Mouse (Mus musculus) MEL (cell line): Measurements from ENCODE around the gene Gtsf1l. TPM values are rescaled to one million over a fixed set of nuclear protein-coding genes. Genes with fewer than 3 reads are reported as not detected.

Experiments used
- DNase-seq: peaks from one replicate; pipeline ENCODE4 v3.0.0; 2011; ENCODE audit warnings: low read depth, low spot score
- H3K27ac ChIP-seq: 2 replicates; pipeline ENCODE4 v1.5.1; 2012; ENCODE audit warnings: low read depth, mild to moderate bottlenecking, control low read depth, low read length, moderate library complexity; ENCODE audit not compliant: control insufficient read depth
- H3K27me3 ChIP-seq, 2 experiments: fragments of 150-350 bp in 1 of 2; sonication (generic) in 1 of 2; 2 replicates each; pipeline ENCODE4 v1.6.1; 2012; ENCODE audit warnings: low read length in 2 of 2, mild to moderate bottlenecking in 2 of 2, improper control_type of control experiment in 1 of 2, moderate library complexity in 1 of 2; ENCODE audit not compliant: insufficient read depth in 2 of 2, control insufficient read depth in 1 of 2
- H3K36me3 ChIP-seq, 2 experiments: 2 replicates each; pipeline ENCODE4 v1.6.1; 2012 to 2014; ENCODE audit warnings: low read length in 2 of 2, improper control_type of control experiment in 1 of 2, inconsistent platforms in 1 of 2, mild to moderate bottlenecking in 1 of 2; ENCODE audit not compliant: insufficient read depth in 2 of 2, control insufficient read depth in 1 of 2
- H3K4me1 ChIP-seq, 2 experiments: fragments of 150-350 bp in 1 of 2; sonication (generic) in 1 of 2; 2 replicates each; pipeline ENCODE4 v1.6.1; 2012; ENCODE audit warnings: low read length in 2 of 2, improper control_type of control experiment in 1 of 2, mild to moderate bottlenecking in 1 of 2; ENCODE audit not compliant: insufficient read depth in 2 of 2, control insufficient read depth in 1 of 2
- H3K4me3 ChIP-seq, 2 experiments: fragments of 150-350 bp in 1 of 2; sonication (generic) in 1 of 2; 2 replicates each; pipeline ENCODE4 v1.5.1; 2012; ENCODE audit warnings: low read depth in 2 of 2, low read length in 2 of 2, mild to moderate bottlenecking in 2 of 2, moderate library complexity in 2 of 2, control low read depth in 1 of 2, improper control_type of control experiment in 1 of 2; ENCODE audit not compliant: control insufficient read depth in 1 of 2, insufficient read depth in 1 of 2
- H3K79me2 ChIP-seq: 2 replicates; pipeline ENCODE4 v1.6.1; 2012; ENCODE audit warnings: mild to moderate bottlenecking, low read length, moderate library complexity; ENCODE audit not compliant: control insufficient read depth, poor library complexity, insufficient read depth
- H3K9ac ChIP-seq: 2 replicates; pipeline ENCODE4 v1.6.1; 2012; ENCODE audit warnings: low read depth, mild to moderate bottlenecking, control low read depth, low read length, moderate library complexity; ENCODE audit not compliant: control insufficient read depth, poor library complexity, severe bottlenecking
- H3K9me3 ChIP-seq: fragments of 150-350 bp; sonication (generic); replicated peaks from 2 replicates; pipeline ENCODE4 v1.6.1; 2012; ENCODE audit warnings: mild to moderate bottlenecking, low read length, improper control_type of control experiment, moderate library complexity; ENCODE audit not compliant: insufficient read depth
- BHLHE40 ChIP-seq: IDR thresholded peaks from 2 replicates; pipeline ENCODE4 v1.6.1; 2012; ENCODE audit warnings: low read depth, mild to moderate bottlenecking, inconsistent platforms, low read length, improper control_type of control experiment, borderline replicate concordance
- CHD1 ChIP-seq: IDR thresholded peaks from 2 replicates; pipeline ENCODE4 v1.6.1; 2012; ENCODE audit warnings: low read depth, mild to moderate bottlenecking, inconsistent platforms, low read length, improper control_type of control experiment
- CTCF ChIP-seq, 3 experiments: IDR thresholded peaks in 2 of 3; conservative IDR thresholded peaks in 1 of 3; 2 replicates each; pipeline ENCODE4 v1.5.1; 2011 to 2012; ENCODE audit warnings: low read length in 3 of 3, low read depth in 2 of 3, mild to moderate bottlenecking in 2 of 3, improper control_type of control experiment in 1 of 3, inconsistent platforms in 1 of 3, mixed read lengths in 1 of 3, moderate library complexity in 1 of 3; ENCODE audit not compliant: control insufficient read depth in 1 of 3, insufficient read depth in 1 of 3, poor library complexity in 1 of 3, severe bottlenecking in 1 of 3
- ELF1 ChIP-seq: IDR thresholded peaks from 2 replicates; pipeline ENCODE4 v1.6.1; 2014; ENCODE audit warnings: low read depth, mild to moderate bottlenecking, inconsistent platforms, low read length, improper control_type of control experiment, moderate library complexity
- HCFC1 ChIP-seq: IDR thresholded peaks from 2 replicates; pipeline ENCODE4 v1.6.1; 2012; ENCODE audit warnings: low read depth, mild to moderate bottlenecking, inconsistent platforms, low read length, improper control_type of control experiment, moderate library complexity
- JUND ChIP-seq: IDR thresholded peaks from 2 replicates; pipeline ENCODE4 v1.6.1; 2011; ENCODE audit warnings: low read depth, mild to moderate bottlenecking, improper control_type of control experiment, low read length
- KAT2A ChIP-seq: conservative IDR thresholded peaks from 2 replicates; pipeline ENCODE4 v1.6.1; 2012; ENCODE audit warnings: low read depth, low read length, improper control_type of control experiment, inconsistent platforms
- MAFK ChIP-seq: IDR thresholded peaks from 2 replicates; pipeline ENCODE4 v1.6.1; 2011; ENCODE audit warnings: low read depth, mild to moderate bottlenecking, low read length, improper control_type of control experiment, borderline replicate concordance
- MAX ChIP-seq: IDR thresholded peaks from 2 replicates; pipeline ENCODE4 v1.6.1; 2011; ENCODE audit warnings: low read length, improper control_type of control experiment
- MAZ ChIP-seq: IDR thresholded peaks from 2 replicates; pipeline ENCODE4 v1.6.1; 2012; ENCODE audit warnings: low read depth, mild to moderate bottlenecking, inconsistent platforms, low read length, improper control_type of control experiment
- MEF2A ChIP-seq: IDR thresholded peaks from 2 replicates; pipeline ENCODE4 v1.6.1; 2014; ENCODE audit warnings: low read depth, mild to moderate bottlenecking, inconsistent platforms, low read length, improper control_type of control experiment; ENCODE audit not compliant: poor library complexity, insufficient replicate concordance, severe bottlenecking; ENCODE audit errors: extremely low read depth
- MXI1 ChIP-seq: IDR thresholded peaks from 2 replicates; pipeline ENCODE4 v1.6.1; 2011; ENCODE audit warnings: mild to moderate bottlenecking, low read depth, low read length, improper control_type of control experiment
- MYB ChIP-seq: IDR thresholded peaks from 2 replicates; pipeline ENCODE4 v1.6.1; 2011; ENCODE audit warnings: mild to moderate bottlenecking, low read depth, low read length, improper control_type of control experiment
- NELFE ChIP-seq: IDR thresholded peaks from 2 replicates; pipeline ENCODE4 v1.6.1; 2011; ENCODE audit warnings: low read depth, low read length, improper control_type of control experiment
- POLR2A ChIP-seq, 2 experiments: IDR thresholded peaks; 2 replicates each; pipeline ENCODE4 v1.6.1; 2011 to 2012; ENCODE audit warnings: low read length in 2 of 2, mild to moderate bottlenecking in 2 of 2, control low read depth in 1 of 2, improper control_type of control experiment in 1 of 2, low read depth in 1 of 2, moderate library complexity in 1 of 2; ENCODE audit not compliant: control insufficient read depth in 1 of 2, insufficient read depth in 1 of 2, poor library complexity in 1 of 2
- POLR2AphosphoS5 ChIP-seq: IDR thresholded peaks from 2 replicates; pipeline ENCODE4 v1.6.1; 2012; ENCODE audit warnings: low read depth, borderline replicate concordance, mild to moderate bottlenecking, inconsistent platforms, low read length, moderate library complexity, mixed read lengths
- RCOR1 ChIP-seq: IDR thresholded peaks from 2 replicates; pipeline ENCODE4 v1.6.1; 2012; ENCODE audit warnings: low read depth, mild to moderate bottlenecking, inconsistent platforms, low read length, improper control_type of control experiment
- TAL1 ChIP-seq: IDR thresholded peaks from 2 replicates; pipeline ENCODE4 v1.6.1; 2012; ENCODE audit warnings: mild to moderate bottlenecking, inconsistent platforms, low read length, moderate library complexity, mixed read lengths
- TCF12 ChIP-seq: IDR thresholded peaks from 2 replicates; pipeline ENCODE4 v1.6.1; 2014; ENCODE audit warnings: low read depth, mild to moderate bottlenecking, inconsistent platforms, low read length, improper control_type of control experiment, moderate library complexity
- USF1 ChIP-seq: IDR thresholded peaks from 2 replicates; pipeline ENCODE4 v1.6.1; 2014; ENCODE audit warnings: low read depth, mild to moderate bottlenecking, inconsistent platforms, low read length, improper control_type of control experiment, moderate library complexity
- USF2 ChIP-seq, 2 experiments: IDR thresholded peaks; 2 replicates each; pipeline ENCODE4 v1.6.1; 2011 to 2012; ENCODE audit warnings: improper control_type of control experiment in 2 of 2, low read length in 2 of 2, borderline replicate concordance in 1 of 2, inconsistent platforms in 1 of 2, low read depth in 1 of 2, mild to moderate bottlenecking in 1 of 2; ENCODE audit not compliant: insufficient read depth in 1 of 2
- ZKSCAN1 ChIP-seq: IDR thresholded peaks from 2 replicates; pipeline ENCODE4 v1.6.1; 2012; ENCODE audit warnings: low read depth, mild to moderate bottlenecking, inconsistent platforms, low read length, improper control_type of control experiment, moderate library complexity
- ZMIZ1 ChIP-seq: IDR thresholded peaks from 2 replicates; pipeline ENCODE4 v1.6.1; 2012; ENCODE audit warnings: low read depth, mild to moderate bottlenecking, inconsistent platforms, low read length, improper control_type of control experiment, moderate library complexity
- ZNF384 ChIP-seq: IDR thresholded peaks from 2 replicates; pipeline ENCODE4 v1.6.1; 2012; ENCODE audit warnings: low read depth, mild to moderate bottlenecking, inconsistent platforms, low read length, improper control_type of control experiment
- polyA plus RNA-seq, 2 experiments: library from polyadenylated mRNA; stranded (reverse) in 1 of 2; unstranded in 1 of 2; fragments of >175 nt in 1 of 2; fragments of >200 nt in 1 of 2; gene quantifications; 2 replicates each; pipeline versions ENCODE4 v1.2.1 to v1.2.4; 2012; ENCODE audit warnings: low replicate concordance in 2 of 2, low read depth in 1 of 2; ENCODE audit not compliant: insufficient read length in 2 of 2, insufficient read depth in 1 of 2, missing spikeins in 1 of 2
- total RNA-seq: library from RNA; depleted of rRNA; stranded (reverse); fragments of 300-350 nt; gene quantifications from 2 replicates; pipeline ENCODE4 v1.2.3, GENCODE M21; 2012

Gtsf1l gene
- total and polyA plus RNA-seq, 3 experiments, result not detected

GRCm38 (mm10) chr2:163120626-163121352 is 33.1 kb upstream of the Gtsf1l start:
- H3K4me3 ChIP-seq, result no peak overlapping the region
- no peak for DNase-seq

DNA sequence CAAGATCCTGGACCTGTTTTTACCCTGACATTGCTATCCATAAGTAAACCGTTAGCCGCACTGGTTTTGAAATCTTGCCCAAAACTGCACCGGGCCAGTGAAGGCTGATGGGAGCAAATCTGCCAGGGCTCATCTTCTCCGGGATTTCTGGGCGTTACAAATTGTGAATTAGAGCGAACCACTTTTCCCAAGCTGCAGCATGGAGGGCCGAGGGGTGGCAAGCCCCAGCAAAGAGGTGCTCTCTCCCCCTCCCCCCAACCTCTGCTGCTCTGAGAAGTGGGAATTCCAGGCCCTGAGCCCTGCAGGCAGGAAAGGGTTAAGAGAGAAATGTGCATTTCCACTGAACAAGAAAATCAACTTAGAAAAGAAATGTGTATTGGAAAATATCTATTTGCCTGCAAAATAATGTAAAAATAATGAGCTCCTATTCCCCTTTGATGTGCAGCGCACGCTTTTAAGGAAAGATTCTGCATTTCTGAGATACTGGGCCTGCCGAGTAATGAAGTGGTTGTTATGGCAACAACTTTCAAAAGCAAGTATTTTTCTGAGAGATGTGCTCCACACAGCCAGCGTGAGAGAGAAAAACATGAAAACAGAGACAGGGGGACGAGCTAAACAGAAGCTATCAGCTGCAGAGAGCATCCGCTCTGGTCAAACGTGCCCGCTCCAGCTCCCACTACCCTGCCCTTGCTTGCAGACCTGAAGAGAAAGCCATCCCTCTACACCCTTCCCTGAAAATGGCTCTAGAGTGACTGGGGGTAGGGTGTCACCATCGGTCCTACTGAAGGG is 24.0 kb upstream of the Gtsf1l start:
- Histone ChIP-seq H3K9me3 (no peaks in the 10 kb centered on the region), H3K36me3 (no peaks in the 10 kb centered on the region), H3K79me2 (no peaks in the 10 kb centered on the region), H3K4me3 (no peak overlapping the region), H3K9ac (no peak overlapping the region), H3K27me3 (no peaks in the 10 kb centered on the region; a peak in 1 of 4 replicates), H3K27ac (no peak overlapping the region), H3K4me1 (no peaks in the 10 kb centered on the region)
- TF ChIP-seq JUND (no peak), POLR2AphosphoS5 (no peak), ELF1 (no peak), ZNF384 (no peak), BHLHE40 (no peak), NELFE (no peak), POLR2A (IDR thresholded peaks at IDR 0.05; ENCODE audit: control insufficient read depth in 1 of 2, insufficient read depth in 1 of 2, low read depth in 1 of 2, low read length in 2 of 2, poor library complexity in 1 of 2) (no peak), HCFC1 (no peak), USF2 (IDR thresholded peaks at IDR 0.05; ENCODE audit: borderline replicate concordance in 1 of 2, insufficient read depth in 1 of 2, low read depth in 1 of 2, low read length in 2 of 2) (no peak), MAZ (no peak), CTCF (IDR thresholded peaks at IDR 0.05 in 2 of 3, conservative IDR thresholded peaks at IDR 0.05 in 1 of 3; ENCODE audit: control insufficient read depth in 1 of 3, insufficient read depth in 1 of 3, low read depth in 2 of 3, low read length in 3 of 3, poor library complexity in 1 of 3, severe bottlenecking in 1 of 3) (no peak), MXI1 (no peak), TAL1 (no peak), RCOR1 (no peak)
- DNase-seq, result no peak

More at GRCm38 (mm10) chr2:163120626-163121352, 33.1 kb upstream of the Gtsf1l start:
- Histone ChIP-seq H3K4me1 (no peaks in the 10 kb centered on the region), H3K79me2 (no peaks in the 10 kb centered on the region), H3K27ac (no peak overlapping the region), H3K9ac (no peak overlapping the region), H3K36me3 (no peaks in the 10 kb centered on the region), H3K27me3 (no peaks in the 10 kb centered on the region), H3K9me3 (no peaks in the 10 kb centered on the region)
- no peak for TF ChIP-seq BHLHE40
- no peak for TF ChIP-seq TCF12
- no peak for TF ChIP-seq ZMIZ1
- no peak for TF ChIP-seq MAFK
- TF ChIP-seq ZKSCAN1, result no peak
- TF ChIP-seq POLR2AphosphoS5, result no peak
- no peak for TF ChIP-seq ZNF384
- no peak for TF ChIP-seq TAL1
- TF ChIP-seq MAX, result no peak
- no peak for TF ChIP-seq USF1
- TF ChIP-seq CHD1, result no peak
- TF ChIP-seq MEF2A, result no peak
- TF ChIP-seq USF2 (IDR thresholded peaks at IDR 0.05; ENCODE audit: borderline replicate concordance in 1 of 2, insufficient read depth in 1 of 2, low read depth in 1 of 2, low read length in 2 of 2), result no peak
- no peak for TF ChIP-seq MYB
- TF ChIP-seq KAT2A, result no peak
